Mouse (Mus musculus): ENCODE data around the gene 2310033P09Rik.
A peak's percentile ranks its signal among the peaks of the same experiment; 100 is the strongest.

The 2310033P09Rik gene

GRCm38 (mm10) chr11:59208153-59208831, at the start of gene 2310033P09Rik:
2310033P09Rik (plus strand) TSS chr11:59208321.
- DNase-seq = peak; percentile 94

GRCm38 (mm10) chr11:59159099-59159498, 49.0 kb upstream of the 2310033P09Rik start:
- DNase-seq = no peak

GRCm38 (mm10) chr11:59159558-59159957, 48.6 kb upstream of the 2310033P09Rik start:
- DNase-seq = no peak

GRCm38 (mm10) chr11:59161398-59161797, 46.7 kb upstream of the 2310033P09Rik start:
- DNase-seq = no peak

- no peak for DNase-seq
Observed at GRCm38 (mm10) chr11:59162443-59163254, 45.5 kb upstream of the 2310033P09Rik start.

GRCm38 (mm10) chr11:59163255-59164236, 44.6 kb upstream of the 2310033P09Rik start, which contains the start of gene Iba57:
Iba57 (minus strand) TSS chr11:59163739.
- peak; percentile 98 for DNase-seq

- DNase-seq = no peak
Observed at GRCm38 (mm10) chr11:59164384-59164783, 43.7 kb upstream of the 2310033P09Rik start.

- DNase-seq = no peak
Observed at GRCm38 (mm10) chr11:59165616-59166241, 42.4 kb upstream of the 2310033P09Rik start.

- no peak for DNase-seq
Observed at GRCm38 (mm10) chr11:59169807-59170206, 38.3 kb upstream of the 2310033P09Rik start.

- DNase-seq = no peak
Observed at GRCm38 (mm10) chr11:59170549-59170948, 37.6 kb upstream of the 2310033P09Rik start.

GRCm38 (mm10) chr11:59174189-59174838, 33.8 kb upstream of the 2310033P09Rik start:
- no peak for DNase-seq

- no peak for DNase-seq
Observed at GRCm38 (mm10) chr11:59176475-59176874, 31.6 kb upstream of the 2310033P09Rik start.

GRCm38 (mm10) chr11:59176921-59177320, 31.2 kb upstream of the 2310033P09Rik start:
- DNase-seq = no peak

- DNase-seq = no peak
Observed at GRCm38 (mm10) chr11:59182864-59183331, 25.2 kb upstream of the 2310033P09Rik start, which contains the start of gene Gjc2. Gjc2 (minus strand) TSS chr11:59183213.

- DNase-seq = no peak
Observed at GRCm38 (mm10) chr11:59183821-59184220, 24.3 kb upstream of the 2310033P09Rik start.

- DNase-seq = no peak
Observed at GRCm38 (mm10) chr11:59185490-59185889, 22.6 kb upstream of the 2310033P09Rik start.

- no peak for DNase-seq
Observed at GRCm38 (mm10) chr11:59187706-59188105, 20.4 kb upstream of the 2310033P09Rik start.

GRCm38 (mm10) chr11:59191231-59192058, 16.7 kb upstream of the 2310033P09Rik start:
- peak; percentile 88 for DNase-seq

- DNase-seq = no peak
Observed at GRCm38 (mm10) chr11:59192059-59192386, 16.1 kb upstream of the 2310033P09Rik start, which contains the start of gene Guk1. Guk1 (minus strand) TSS chr11:59192212.

- no peak for DNase-seq
Observed at GRCm38 (mm10) chr11:59196230-59196629, 11.9 kb upstream of the 2310033P09Rik start.

Data from cerebellum, adult 8-10 months (tissue).